In the genomic region with DNA sequence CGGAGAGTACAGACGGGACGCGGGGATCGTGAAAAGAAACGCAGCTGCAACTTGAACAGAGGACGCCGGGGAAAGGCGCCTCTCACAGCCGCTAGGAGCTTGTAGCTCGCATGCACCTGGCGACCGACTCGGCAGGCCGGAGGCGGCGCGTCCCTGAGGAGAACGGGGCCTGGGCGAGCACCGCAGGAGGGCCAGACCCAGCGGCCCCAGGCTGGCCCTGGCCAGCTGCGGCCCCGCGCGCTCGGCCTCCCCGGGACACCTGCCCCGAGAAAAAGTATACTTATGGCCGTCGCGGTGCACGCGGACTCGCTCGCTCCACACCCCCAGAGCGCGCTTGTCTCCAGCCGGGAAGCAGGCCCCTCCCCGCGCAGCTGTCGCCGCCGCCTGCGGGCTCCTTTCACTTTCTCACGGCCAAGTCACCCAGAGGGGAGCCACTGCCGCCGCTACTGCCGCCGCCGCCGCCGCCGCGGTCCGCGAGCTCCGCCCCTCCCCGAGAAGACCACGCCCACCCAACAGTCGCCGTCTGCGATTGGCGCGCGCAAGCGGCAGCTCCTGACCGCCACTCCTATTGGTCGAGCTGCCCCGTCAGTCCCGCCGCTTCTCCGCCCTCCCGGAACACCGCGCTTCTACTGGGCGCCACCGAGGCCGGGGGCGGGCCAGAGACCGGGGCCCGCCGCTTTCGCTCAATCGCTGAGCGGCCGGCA, we compare ENCODE assay signal across 8 mouse cellular contexts. TPM values are rescaled to one million over a fixed set of nuclear protein-coding genes. Genes with fewer than 3 reads are reported as not detected.
A peak's percentile ranks its signal among the peaks of the same experiment; 100 is the strongest.
DNase-seq lines count a peak whose midpoint lies in the region; ATAC-seq lines count a peak whose summit lies in the region.

No protein-coding gene starts in this region.

- peak overlapping the region; percentile 91 for H3K9ac ChIP-seq in heart, embryonic 13.5 days
- H3K9ac ChIP-seq in liver, embryonic 12.5 days = peak overlapping the region; percentile 90
- peak overlapping the region; percentile 70 for H3K9ac ChIP-seq in stomach, embryonic 15.5 days

- H3K9me3 ChIP-seq in heart, embryonic 13.5 days = no peaks in the 10 kb centered on the region
- H3K9me3 ChIP-seq in liver, embryonic 12.5 days (replicated peaks) = no peaks in the 10 kb centered on the region
- H3K9me3 ChIP-seq in stomach, embryonic 15.5 days = no peaks in the 10 kb centered on the region

- H3K36me3 ChIP-seq in heart, embryonic 13.5 days = no peaks in the 10 kb centered on the region
- no peaks in the 10 kb centered on the region for H3K36me3 ChIP-seq in liver, embryonic 12.5 days
- no peaks in the 10 kb centered on the region for H3K36me3 ChIP-seq in stomach, embryonic 15.5 days

- under 1% methylated on average over 73 of the region's 87 CpGs for WGBS in heart, embryonic 13.5 days
- under 1% methylated on average over 71 of the region's 87 CpGs for WGBS in liver, embryonic 12.5 days (ENCODE audit: insufficient replicate concordance)
- under 1% methylated on average over 76 of the region's 87 CpGs for WGBS in stomach, embryonic 15.5 days

- peaks cover 38% of the 10 kb centered on the region for H3K4me1 ChIP-seq in heart, embryonic 13.5 days
- H3K4me1 ChIP-seq in liver, embryonic 12.5 days = peaks cover 35% of the 10 kb centered on the region
- H3K4me1 ChIP-seq in stomach, embryonic 15.5 days = peaks cover 4% of the 10 kb centered on the region; the same call in 1 of the 2 replicates

- no peaks in the 10 kb centered on the region for H3K27me3 ChIP-seq in heart, embryonic 13.5 days (replicated peaks)
- no peaks in the 10 kb centered on the region for H3K27me3 ChIP-seq in liver, embryonic 12.5 days (replicated peaks)
- H3K27me3 ChIP-seq in stomach, embryonic 15.5 days (replicated peaks) = no peaks in the 10 kb centered on the region

- peak; percentile 92 for ATAC-seq in erythroid progenitor cell, adult 5-6 weeks (replicated peaks; ENCODE audit: low FRiP score, poor library complexity, severe bottlenecking)
- peak; percentile 99 for ATAC-seq in heart, embryonic 13.5 days (ENCODE audit: extremely low read depth, insufficient number of reproducible peaks, low FRiP score, low TSS enrichment)
- ATAC-seq in liver, embryonic 12.5 days = peak; percentile 98
- peak; percentile 99 for ATAC-seq in stomach, embryonic 15.5 days (ENCODE audit: insufficient read depth, low FRiP score, low read depth)

- peak overlapping the region; percentile 99 for H3K27ac ChIP-seq in heart, embryonic 13.5 days (replicated peaks)
- H3K27ac ChIP-seq in liver, embryonic 12.5 days = peak overlapping the region; percentile 98
- H3K27ac ChIP-seq in stomach, embryonic 15.5 days = peak overlapping the region; percentile 99

- peak overlapping the region; percentile 89 for H3K4me3 ChIP-seq in heart, embryonic 13.5 days
- H3K4me3 ChIP-seq in liver, embryonic 12.5 days = peak overlapping the region; percentile 85
- H3K4me3 ChIP-seq in stomach, embryonic 15.5 days (replicated peaks) = peak overlapping the region; percentile 83

- peak overlapping the region; percentile 82 for H3K4me2 ChIP-seq in heart, embryonic 13.5 days
- peak overlapping the region; percentile 93 for H3K4me2 ChIP-seq in liver, embryonic 12.5 days
- peak overlapping the region; percentile 88 for H3K4me2 ChIP-seq in stomach, embryonic 15.5 days

- DNase-seq in CD4-positive helper T cell, adult 2 months (ENCODE audit: low read depth, low spot score) = peak; percentile 99
- peak; percentile 95 for DNase-seq in brain, embryonic 18.5 days (ENCODE audit: low read depth, low spot score)
- DNase-seq in kidney, postnatal 10 days = peak; percentile 99
- peak; percentile 95 to 98 for DNase-seq in natural killer cell, adult 2 months (ENCODE audit: low spot score in 2 of 2)

RNA-seq across cellular contexts. Expression of gene Zbtb18, which starts 0.5 kb away (rescaled TPM):
- 23.1 and 34.2 TPM in 2 replicates for total RNA-seq in erythroid progenitor cell, adult 5-6 weeks (2015; ENCODE audit: low replicate concordance)
- 29.7 and 35.0 TPM in 2 replicates for total RNA-seq in erythroid progenitor cell, adult 5-6 weeks (2017; ENCODE audit: low replicate concordance)
- 1.0 and 2.0 TPM in 2 replicates for polyA plus RNA-seq in heart, embryonic 13.5 days (2015; fragmentation: Nextera tagmentation; extraction: Ambion mirVana)
- polyA plus RNA-seq in liver, embryonic 12.5 days (2016; fragmentation: Nextera tagmentation; extraction: Ambion mirVana) = 0.49 TPM in 2 replicates
- polyA plus RNA-seq in stomach, embryonic 15.5 days (2015; fragmentation: Nextera tagmentation; extraction: Ambion mirVana) = 2.2 and 2.7 TPM in 2 replicates

Comparison
In these comparisons a context has a peak if more than half of its experiments do, and no peak if none do; other contexts are left out.
1. Peak in every context shown above with its lines: DNase-seq, ATAC-seq, H3K4me3 ChIP-seq and H3K27ac ChIP-seq.